Mouse (Mus musculus): ENCODE data around the gene Olfr1217. TPM values are rescaled to one million over a fixed set of nuclear protein-coding genes. Genes with fewer than 3 reads are reported as not detected.

Olfr1217 gene
- not detected for total RNA-seq (2021)
- not detected in 2 replicates for polyA plus RNA-seq (2012; rRNA removed)
- long read RNA-seq, result 0 reads

DNA sequence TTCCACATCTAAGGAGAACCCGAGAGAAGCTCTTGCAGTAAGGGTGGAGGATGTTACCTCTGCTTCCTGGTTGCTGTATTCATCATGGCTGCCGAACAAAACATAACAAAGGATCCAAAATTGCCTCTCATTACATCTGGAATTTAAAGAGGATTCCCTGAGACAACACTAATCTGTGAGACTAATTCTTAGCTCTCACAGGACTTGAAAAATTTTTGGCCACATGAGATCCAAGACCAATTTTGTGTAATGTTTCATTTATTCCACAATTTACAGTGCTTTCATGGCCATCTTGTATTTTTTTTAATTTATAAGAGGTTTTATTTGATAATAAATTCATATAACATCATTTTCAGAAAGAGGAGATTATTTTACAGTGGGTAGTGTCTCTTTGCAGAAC, at the start of gene Olfr1217:
Olfr1217 (minus strand) TSS at position 101 of the 400 bp plus-strand sequence.
- DNase-seq, result no peak

DNA sequence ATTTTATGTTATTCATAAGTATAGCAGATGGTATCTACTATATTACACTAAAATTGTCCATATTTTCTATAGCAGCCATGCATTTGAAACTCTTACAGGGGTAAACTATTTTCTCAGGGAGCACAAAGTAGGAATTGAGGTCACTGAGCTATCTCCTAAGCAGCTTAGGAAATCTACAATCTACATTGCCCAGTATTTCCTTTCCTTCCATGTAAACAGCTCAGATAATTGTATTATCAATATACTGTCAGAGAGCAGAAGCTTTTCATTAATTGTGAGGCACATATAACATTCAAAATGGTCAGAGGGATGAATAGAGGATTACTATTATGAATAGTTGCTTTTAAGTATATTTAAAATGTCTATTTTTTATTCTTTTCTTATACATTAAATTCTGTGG, 49.6 kb upstream of the Olfr1217 start:
- no peak for DNase-seq

DNA sequence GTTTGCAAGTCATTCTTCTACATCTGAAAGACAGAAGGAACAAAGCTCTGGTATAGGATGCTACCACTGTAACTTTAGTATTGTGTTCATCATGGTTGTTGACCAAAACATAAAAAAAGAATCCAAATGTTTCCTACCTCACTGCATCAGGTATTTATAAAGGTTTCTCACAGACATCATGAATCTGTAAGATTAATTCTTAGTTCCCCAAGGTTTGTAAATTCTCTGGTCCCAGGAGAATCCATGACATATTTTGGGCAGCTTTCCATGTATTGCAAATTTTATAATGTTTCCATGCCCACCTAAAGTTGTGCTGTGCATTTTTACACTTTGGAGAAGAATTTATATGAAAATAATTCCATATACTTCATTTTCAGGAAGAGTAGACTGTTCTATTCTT, 29.2 kb upstream of the Olfr1217 start, which contains the start of gene Olfr1218:
Olfr1218 (minus strand) TSS at position 101 of the 400 bp plus-strand sequence.
- DNase-seq, result no peak

DNA sequence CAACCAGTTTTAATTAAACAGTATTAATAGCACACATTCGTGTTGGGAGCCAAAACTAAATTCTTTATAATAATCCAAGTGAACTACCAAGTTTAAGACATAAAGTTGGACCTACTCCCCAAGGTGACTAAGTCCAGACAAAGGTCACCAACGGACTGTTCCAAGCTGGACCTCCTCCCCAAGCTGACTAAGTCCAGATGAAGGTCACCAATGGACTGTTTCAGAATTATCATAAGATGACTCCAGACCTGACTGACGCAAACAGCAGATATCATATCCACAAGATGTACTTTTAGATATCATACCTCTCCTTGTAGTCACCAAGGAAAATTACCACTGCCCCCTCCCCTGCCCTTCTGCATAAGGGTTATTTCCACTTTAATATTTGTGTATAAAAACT, 10.4 kb downstream of the Olfr1217 start:
- peak; percentile 33 for DNase-seq

DNA sequence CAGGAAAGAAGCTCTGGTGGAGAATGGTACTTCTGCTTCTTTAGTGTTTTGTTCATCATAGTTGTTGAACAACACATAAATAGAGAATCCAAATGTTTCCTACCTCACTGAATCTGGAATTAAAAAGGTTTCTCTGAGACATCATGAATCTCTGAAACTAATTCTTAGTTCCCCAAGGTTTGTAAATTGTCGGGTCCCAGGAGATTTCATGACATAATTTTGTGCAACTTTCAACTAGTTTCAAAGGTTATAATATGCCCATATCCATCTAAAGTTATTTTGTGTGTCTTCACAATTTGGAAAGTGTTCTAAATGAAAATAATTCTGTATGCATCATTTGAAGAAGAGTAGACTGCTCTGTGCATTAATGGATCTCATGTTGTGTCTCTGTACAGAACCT, 13.6 kb downstream of the Olfr1217 start, which contains the start of gene Olfr1216:
Olfr1216 (minus strand) TSS at position 101 of the 400 bp plus-strand sequence.
- DNase-seq, result no peak

DNA sequence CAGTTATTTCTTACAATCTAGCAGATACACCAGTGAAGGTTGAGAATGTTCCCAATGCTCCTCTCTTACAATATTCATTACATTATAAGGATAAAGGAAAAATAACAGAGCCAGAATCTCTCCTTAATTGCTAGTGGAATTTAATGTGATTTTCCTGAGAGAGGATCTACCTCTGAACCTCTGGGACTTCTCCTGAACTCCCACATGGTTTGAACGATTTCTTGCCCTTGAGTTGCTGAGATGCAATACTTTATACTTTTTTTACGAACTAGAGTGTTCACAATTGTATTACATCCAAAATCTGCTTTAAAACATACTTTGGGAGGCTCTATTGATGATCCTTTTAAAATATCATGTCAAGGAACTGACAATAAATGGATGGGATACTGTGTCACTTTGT, 25.0 kb downstream of the Olfr1217 start, which contains the start of gene Olfr1215:
Olfr1215 (minus strand) TSS at position 101 of the 400 bp plus-strand sequence.
- DNase-seq, result no peak

DNA sequence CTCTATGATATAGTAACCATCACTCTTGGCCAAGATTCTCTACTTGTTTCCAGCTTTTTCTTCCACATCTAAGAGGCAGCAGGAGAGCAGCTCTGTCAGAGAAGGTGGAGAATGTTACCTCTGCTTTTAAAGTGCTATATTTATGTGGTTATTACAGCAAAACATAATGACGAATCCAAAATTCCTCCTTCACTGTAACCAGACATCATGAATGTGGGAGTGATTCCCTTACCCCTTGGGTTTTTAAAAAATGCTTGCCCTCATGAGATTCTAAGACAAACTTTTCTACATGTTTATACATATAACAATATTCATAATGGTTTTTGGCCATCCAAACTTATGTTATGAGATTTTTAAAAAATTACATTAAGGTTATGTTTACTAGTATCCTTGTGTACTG, 39.3 kb downstream of the Olfr1217 start, which contains the start of gene Olfr1214:
Olfr1214 (minus strand) TSS at position 101 of the 400 bp plus-strand sequence.
- DNase-seq, result no peak

DNA sequence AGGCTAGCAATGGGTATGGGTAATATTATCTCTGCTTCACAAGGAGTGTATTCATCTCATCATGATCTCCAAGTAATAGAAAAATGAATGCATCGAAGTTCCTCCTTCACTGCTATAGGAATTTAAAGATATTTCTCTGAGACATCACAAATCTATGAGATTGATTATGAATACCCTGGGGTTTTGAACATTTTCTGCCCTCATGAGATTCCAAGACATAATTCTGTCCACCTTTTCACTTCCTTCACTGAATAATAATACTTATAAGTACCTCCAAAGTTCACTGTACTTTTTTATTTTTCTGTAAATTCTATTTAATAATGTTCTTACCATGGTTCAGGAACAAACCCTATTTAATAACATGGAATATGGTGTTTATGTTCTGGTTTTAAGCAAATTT, 51.7 kb downstream of the Olfr1217 start, which contains the start of gene Gm13762:
Gm13762 (minus strand) TSS at position 101 of the 400 bp plus-strand sequence.
- DNase-seq, result no peak

Other genes starting within 250 kb of the Olfr1217 start
- not detected for gene Olfr1201, start 239.0 kb downstream of the Olfr1217 start, total RNA-seq (2021)
- gene Olfr1201, start 239.0 kb downstream of the Olfr1217 start, polyA plus RNA-seq (2012; rRNA removed), result not detected in 2 replicates
- not detected for gene Olfr1202, start 217.6 kb downstream of the Olfr1217 start, total RNA-seq (2021)
- gene Olfr1202, start 217.6 kb downstream of the Olfr1217 start, polyA plus RNA-seq (2012; rRNA removed), result not detected in 2 replicates
- not detected for gene Olfr1205, start 202.3 kb downstream of the Olfr1217 start, total RNA-seq (2021)
- gene Olfr1205, start 202.3 kb downstream of the Olfr1217 start, polyA plus RNA-seq (2012; rRNA removed), result not detected in 2 replicates
- gene Olfr1204, start 182.8 kb downstream of the Olfr1217 start, total RNA-seq (2021), result not detected
- gene Olfr1204, start 182.8 kb downstream of the Olfr1217 start, polyA plus RNA-seq (2012; rRNA removed), result not detected in 2 replicates
- gene Olfr1206, start 168.8 kb downstream of the Olfr1217 start, total RNA-seq (2021), result not detected
- not detected in 2 replicates for gene Olfr1206, start 168.8 kb downstream of the Olfr1217 start, polyA plus RNA-seq (2012; rRNA removed)
- gene Olfr1208, start 129.8 kb downstream of the Olfr1217 start, total RNA-seq (2021), result not detected
- gene Olfr1208, start 129.8 kb downstream of the Olfr1217 start, polyA plus RNA-seq (2012; rRNA removed), result not detected in 2 replicates
- gene Olfr1209, start 116.9 kb downstream of the Olfr1217 start, total RNA-seq (2021), result not detected
- gene Olfr1209, start 116.9 kb downstream of the Olfr1217 start, polyA plus RNA-seq (2012; rRNA removed), result not detected in 2 replicates
- gene Olfr1211, start 94.0 kb downstream of the Olfr1217 start, total RNA-seq (2021), result not detected
- not detected in 2 replicates for gene Olfr1211, start 94.0 kb downstream of the Olfr1217 start, polyA plus RNA-seq (2012; rRNA removed)
- gene Olfr1212, start 78.1 kb downstream of the Olfr1217 start, total RNA-seq (2021), result not detected
- gene Olfr1212, start 78.1 kb downstream of the Olfr1217 start, polyA plus RNA-seq (2012; rRNA removed), result not detected in 2 replicates
- not detected for gene Gm13762, start 51.8 kb downstream of the Olfr1217 start, total RNA-seq (2021)
- not detected in 2 replicates for gene Gm13762, start 51.8 kb downstream of the Olfr1217 start, polyA plus RNA-seq (2012; rRNA removed)
- gene Olfr1214, start 39.4 kb downstream of the Olfr1217 start, total RNA-seq (2021), result not detected
- not detected in 2 replicates for gene Olfr1214, start 39.4 kb downstream of the Olfr1217 start, polyA plus RNA-seq (2012; rRNA removed)
- not detected for gene Olfr1215, start 25.1 kb downstream of the Olfr1217 start, total RNA-seq (2021)
- not detected in 2 replicates for gene Olfr1215, start 25.1 kb downstream of the Olfr1217 start, polyA plus RNA-seq (2012; rRNA removed)
- gene Olfr1216, start 13.7 kb downstream of the Olfr1217 start, total RNA-seq (2021), result not detected
- gene Olfr1216, start 13.7 kb downstream of the Olfr1217 start, polyA plus RNA-seq (2012; rRNA removed), result not detected in 2 replicates
- gene Olfr1218, start 29.1 kb upstream of the Olfr1217 start, total RNA-seq (2021), result not detected
- gene Olfr1218, start 29.1 kb upstream of the Olfr1217 start, polyA plus RNA-seq (2012; rRNA removed), result not detected in 2 replicates
- gene Olfr1219, start 51.4 kb upstream of the Olfr1217 start, total RNA-seq (2021), result not detected
- not detected in 2 replicates for gene Olfr1219, start 51.4 kb upstream of the Olfr1217 start, polyA plus RNA-seq (2012; rRNA removed)
- not detected for gene Olfr1220, start 74.8 kb upstream of the Olfr1217 start, total RNA-seq (2021)
- gene Olfr1220, start 74.8 kb upstream of the Olfr1217 start, polyA plus RNA-seq (2012; rRNA removed), result not detected in 2 replicates
- gene Olfr1221, start 85.2 kb upstream of the Olfr1217 start, total RNA-seq (2021), result not detected
- gene Olfr1221, start 85.2 kb upstream of the Olfr1217 start, polyA plus RNA-seq (2012; rRNA removed), result not detected in 2 replicates
- gene Olfr1222, start 101.0 kb upstream of the Olfr1217 start, total RNA-seq (2021), result not detected
- not detected in 2 replicates for gene Olfr1222, start 101.0 kb upstream of the Olfr1217 start, polyA plus RNA-seq (2012; rRNA removed)
- gene Olfr1223, start 119.5 kb upstream of the Olfr1217 start, total RNA-seq (2021), result not detected
- not detected in 2 replicates for gene Olfr1223, start 119.5 kb upstream of the Olfr1217 start, polyA plus RNA-seq (2012; rRNA removed)
- gene Olfr1224-ps1, start 132.0 kb upstream of the Olfr1217 start, total RNA-seq (2021), result not detected
- not detected in 2 replicates for gene Olfr1224-ps1, start 132.0 kb upstream of the Olfr1217 start, polyA plus RNA-seq (2012; rRNA removed)
- gene Olfr1225, start 142.6 kb upstream of the Olfr1217 start, total RNA-seq (2021), result not detected
- gene Olfr1225, start 142.6 kb upstream of the Olfr1217 start, polyA plus RNA-seq (2012; rRNA removed), result not detected in 2 replicates
- not detected for gene Olfr1226, start 168.0 kb upstream of the Olfr1217 start, total RNA-seq (2021)
- gene Olfr1226, start 168.0 kb upstream of the Olfr1217 start, polyA plus RNA-seq (2012; rRNA removed), result not detected in 2 replicates
- not detected for gene Olfr1228, start 222.0 kb upstream of the Olfr1217 start, total RNA-seq (2021)
- gene Olfr1228, start 222.0 kb upstream of the Olfr1217 start, polyA plus RNA-seq (2012; rRNA removed), result not detected in 2 replicates

All from adrenal gland, adult 2 months (tissue).